Mouse (Mus musculus): ENCODE measurements around the gene Ccni. TPM values are rescaled to one million over a fixed set of nuclear protein-coding genes. Genes with fewer than 3 reads are reported as not detected.

Ccni gene
- 269 and 279 TPM in 2 replicates for total RNA-seq (2014; rRNA removed)
- 116 and 122 TPM in 2 replicates for polyA plus RNA-seq (2015; fragmentation: Nextera tagmentation; extraction: Ambion mirVana)

DNA sequence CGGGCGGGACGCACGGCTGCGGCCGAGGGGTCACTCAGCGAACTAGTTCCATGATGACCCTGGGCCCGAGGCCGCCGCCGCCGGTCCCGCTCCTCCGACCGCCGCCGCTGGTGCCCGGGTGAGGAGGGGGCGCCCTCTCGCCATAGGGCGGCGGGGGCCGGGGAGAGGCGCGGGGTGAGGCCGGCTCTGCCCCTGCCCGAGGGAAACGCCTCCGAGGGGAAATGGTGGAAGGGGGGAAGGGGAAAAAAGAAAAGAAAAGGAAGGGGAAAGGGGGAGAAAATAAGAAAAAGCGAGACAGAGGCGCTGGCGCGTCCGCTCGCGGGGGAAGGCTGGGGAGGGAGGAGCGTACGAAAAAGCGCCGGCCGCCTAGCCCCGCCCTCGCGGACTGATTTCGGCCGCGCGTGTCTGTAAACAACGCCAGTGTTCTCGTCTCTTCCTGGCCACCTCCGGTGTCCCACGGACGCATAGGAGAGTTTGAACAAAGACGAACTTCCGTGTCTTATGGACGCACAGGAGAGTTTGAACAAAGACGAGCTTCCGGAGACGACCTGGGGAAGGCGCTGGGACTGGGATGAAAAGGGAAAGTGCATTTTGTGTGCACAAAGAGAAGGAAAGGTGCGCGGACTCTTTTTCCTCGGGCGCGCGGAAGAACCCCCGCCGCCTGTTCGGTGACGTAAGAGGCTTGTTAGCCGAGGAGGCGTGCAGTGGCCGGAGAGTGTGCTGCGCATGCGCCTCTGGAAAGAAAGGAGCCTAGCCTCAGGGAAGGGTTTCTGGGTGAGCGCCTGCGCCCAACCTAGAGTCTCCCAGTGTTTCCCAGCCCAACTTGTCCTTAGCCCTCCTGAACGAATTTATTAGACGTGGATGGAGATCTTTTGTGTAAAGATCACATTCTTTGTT lies at the start of gene Ccni, which contains the start of gene 2010109A12Rik:
Ccni (minus strand) TSS at position 387 of the 897 bp plus-strand sequence.
2010109A12Rik (plus strand) TSS at position 410 of the 897 bp plus-strand sequence.
- DNase-seq (ENCODE audit: low spot score) (peak; percentile 98), ATAC-seq (peak; percentile 97)
- H3K9me3 ChIP-seq (ENCODE audit: low read length): no peaks in the 10 kb centered on the region
- H3K27ac ChIP-seq: peak within 1 kb of the TSS; percentile 88
- no peaks in the 10 kb centered on the region for H3K27me3 ChIP-seq (ENCODE audit: insufficient read depth, low read length)
- peak within 1 kb of the TSS; percentile 91 for H3K4me3 ChIP-seq (ENCODE audit: low read length)
- H3K4me2 ChIP-seq (ENCODE audit: low read depth, low read length): peak within 1 kb of the TSS; percentile 84
- H3K4me1 ChIP-seq (ENCODE audit: insufficient read depth, low read length): peaks cover 11% of the 10 kb centered on the region; the same call in 1 of the 2 replicates
- TF ChIP-seq CTCF (IDR thresholded peaks at IDR 0.05; ENCODE audit: low read depth): no peak
- no peaks in the 10 kb centered on the region; the same call in 1 of the 2 replicates for H3K36me3 ChIP-seq (ENCODE audit: insufficient read depth, low read length)
- H3K9ac ChIP-seq (replicated peaks; ENCODE audit: low read length): peak within 1 kb of the TSS; percentile 85
- WGBS: under 1% methylated on average over 65 of the region's 79 CpGs

DNA sequence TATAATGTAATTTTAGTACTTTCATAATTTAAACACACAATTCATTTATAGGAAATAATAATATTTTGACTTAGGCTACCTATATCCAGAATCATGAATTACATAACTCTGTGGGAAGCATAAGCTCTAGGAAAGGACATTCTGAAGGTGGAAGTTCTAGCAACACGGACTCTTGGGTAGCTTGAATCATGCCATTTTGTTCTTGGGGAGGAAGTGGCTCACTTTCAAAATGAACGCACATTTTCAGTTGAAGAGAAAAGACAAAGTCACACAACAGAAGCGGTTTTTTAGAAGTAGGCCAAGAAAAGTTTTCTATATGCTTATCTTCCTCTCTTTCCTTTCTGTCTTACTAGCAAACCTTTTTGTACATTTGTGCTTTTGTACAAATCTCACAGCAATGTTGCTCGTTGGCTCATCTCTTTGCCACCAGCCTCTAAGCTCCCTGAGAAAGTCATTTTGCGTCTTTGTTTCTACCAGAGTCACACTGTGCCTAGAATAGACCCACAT lies 49.5 kb upstream of the Ccni start:
- TF ChIP-seq CTCF (IDR thresholded peaks at IDR 0.05; ENCODE audit: low read depth): no peak
- DNase-seq (ENCODE audit: low spot score) (no peak), ATAC-seq (no peak)
- Histone ChIP-seq H3K27me3 (ENCODE audit: insufficient read depth, low read length) (no peaks in the 10 kb centered on the region), H3K27ac (no peak overlapping the region), H3K4me2 (ENCODE audit: low read depth, low read length) (no peak overlapping the region), H3K4me1 (ENCODE audit: insufficient read depth, low read length) (no peaks in the 10 kb centered on the region), H3K9me3 (ENCODE audit: low read length) (no peaks in the 10 kb centered on the region), H3K36me3 (ENCODE audit: insufficient read depth, low read length) (no peaks in the 10 kb centered on the region), H3K9ac (replicated peaks; ENCODE audit: low read length) (no peak overlapping the region), H3K4me3 (ENCODE audit: low read length) (no peak overlapping the region)
- 82% methylated on average over 5 of the region's 5 CpGs for WGBS

DNA sequence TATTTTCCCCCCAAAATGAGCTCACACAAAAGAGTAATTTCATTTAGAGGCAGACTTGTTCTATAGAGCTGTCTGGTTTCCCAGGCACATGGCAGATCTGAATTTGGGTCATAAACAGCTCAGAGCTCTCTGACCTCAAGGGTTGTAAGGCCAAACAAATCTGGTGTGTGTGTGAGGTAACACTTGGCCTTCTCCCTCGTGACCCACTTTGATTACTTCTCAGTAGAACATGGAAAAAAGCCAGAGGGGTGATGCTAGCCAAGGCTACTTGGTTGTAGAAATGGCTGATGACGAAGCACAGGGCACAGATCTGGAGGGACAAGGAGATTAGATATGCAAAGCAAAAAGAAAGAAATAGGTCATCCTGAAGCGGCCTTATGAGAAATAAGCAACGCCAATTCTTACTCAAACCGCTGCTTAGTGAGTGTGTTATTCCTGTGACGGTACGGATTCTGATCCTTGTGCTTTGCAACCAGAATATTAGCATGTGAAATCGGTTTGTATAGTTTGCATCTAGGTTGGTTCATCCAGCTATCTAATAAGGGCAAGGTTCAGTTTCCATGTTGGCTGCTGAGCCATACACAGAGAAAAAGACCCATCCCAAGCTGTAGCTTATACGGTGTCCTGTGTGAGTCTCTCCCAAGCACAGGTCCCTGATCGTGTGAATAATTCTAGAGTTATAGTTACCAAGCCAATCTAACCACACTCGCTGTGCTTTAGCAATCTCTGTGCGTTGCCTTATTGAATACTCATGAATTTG lies 44.9 kb upstream of the Ccni start:
- no peaks in the 10 kb centered on the region for H3K9me3 ChIP-seq (ENCODE audit: low read length)
- no peak overlapping the region for H3K4me3 ChIP-seq (ENCODE audit: low read length)
- no peak for TF ChIP-seq CTCF (IDR thresholded peaks at IDR 0.05; ENCODE audit: low read depth)
- no peak overlapping the region for H3K9ac ChIP-seq (replicated peaks; ENCODE audit: low read length)
- DNase-seq (ENCODE audit: low spot score) (no peak), ATAC-seq (no peak)
- H3K4me1 ChIP-seq (ENCODE audit: insufficient read depth, low read length): no peaks in the 10 kb centered on the region
- no peaks in the 10 kb centered on the region for H3K36me3 ChIP-seq (ENCODE audit: insufficient read depth, low read length)
- H3K27ac ChIP-seq: no peak overlapping the region
- no peaks in the 10 kb centered on the region for H3K27me3 ChIP-seq (ENCODE audit: insufficient read depth, low read length)
- no peak overlapping the region for H3K4me2 ChIP-seq (ENCODE audit: low read depth, low read length)
- 83% methylated on average over 12 of the region's 12 CpGs for WGBS

DNA sequence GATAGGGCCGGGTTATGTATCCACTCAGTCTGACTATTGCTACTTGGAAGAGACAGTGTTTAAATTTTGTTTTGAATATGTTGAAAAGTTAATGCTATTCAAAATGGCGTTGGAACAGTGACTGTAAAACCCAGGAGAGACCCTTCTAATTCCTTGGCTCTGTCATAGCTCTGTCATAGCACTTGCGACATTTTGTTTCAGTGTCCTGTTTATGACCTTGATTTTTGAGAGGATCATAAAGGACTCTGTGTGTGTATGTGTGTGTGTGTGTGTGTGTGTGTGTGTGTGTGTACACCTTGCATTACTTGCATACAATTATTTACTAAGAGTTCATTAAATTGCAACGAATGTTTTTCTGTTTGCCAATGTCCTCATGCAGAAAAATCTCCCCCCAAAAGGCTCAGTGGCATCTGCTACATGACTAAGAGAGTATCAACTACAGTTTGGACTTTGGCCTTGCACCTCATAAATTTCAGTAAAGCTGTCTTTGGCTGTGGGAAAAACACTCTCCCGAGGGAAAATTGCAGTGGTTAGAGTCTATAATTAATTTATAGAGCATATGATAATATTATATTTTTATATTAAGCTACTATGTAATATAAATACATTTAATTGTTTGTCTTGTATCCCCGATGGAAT lies 43.8 kb upstream of the Ccni start:
- no peaks in the 10 kb centered on the region for H3K4me1 ChIP-seq (ENCODE audit: insufficient read depth, low read length)
- no peak overlapping the region for H3K27ac ChIP-seq
- H3K36me3 ChIP-seq (ENCODE audit: insufficient read depth, low read length): no peaks in the 10 kb centered on the region
- DNase-seq (ENCODE audit: low spot score): no peak
- no peaks in the 10 kb centered on the region for H3K27me3 ChIP-seq (ENCODE audit: insufficient read depth, low read length)
- H3K9ac ChIP-seq (replicated peaks; ENCODE audit: low read length): no peak overlapping the region
- H3K4me3 ChIP-seq (ENCODE audit: low read length): no peak overlapping the region
- H3K9me3 ChIP-seq (ENCODE audit: low read length): no peaks in the 10 kb centered on the region
- no peak overlapping the region for H3K4me2 ChIP-seq (ENCODE audit: low read depth, low read length)
- no peak for TF ChIP-seq CTCF (IDR thresholded peaks at IDR 0.05; ENCODE audit: low read depth)
- 83% methylated on average over 6 of the region's 6 CpGs for WGBS
- no peak for ATAC-seq

DNA sequence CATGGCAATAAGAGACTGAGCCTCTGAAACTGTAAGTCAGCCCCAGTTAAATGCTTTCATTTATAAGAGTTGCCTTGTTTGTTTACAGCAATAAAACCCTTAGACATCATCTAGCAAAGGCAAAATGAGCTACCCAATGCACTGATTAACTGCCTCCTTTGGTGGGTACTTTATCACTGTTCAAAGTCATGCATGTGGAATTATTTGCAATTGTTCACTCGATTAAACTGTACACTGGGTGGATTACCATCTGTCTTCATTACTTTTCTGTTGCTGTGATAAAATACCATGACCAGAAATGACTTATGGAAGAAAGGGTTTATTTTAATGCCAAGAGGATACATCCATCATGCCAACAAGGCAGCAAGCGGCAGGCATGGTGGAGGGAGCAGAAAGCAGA lies 39.0 kb upstream of the Ccni start:
- WGBS: 39% methylated on average over 2 of the region's 2 CpGs

More for the DNA sequence above, 39.0 kb upstream of the Ccni start:
- H3K27me3 ChIP-seq (ENCODE audit: insufficient read depth, low read length): no peaks in the 10 kb centered on the region
- H3K9me3 ChIP-seq (ENCODE audit: low read length): no peaks in the 10 kb centered on the region
- H3K4me1 ChIP-seq (ENCODE audit: insufficient read depth, low read length): no peaks in the 10 kb centered on the region
- H3K9ac ChIP-seq (replicated peaks; ENCODE audit: low read length): no peak overlapping the region
- no peak overlapping the region for H3K27ac ChIP-seq
- no peak overlapping the region for H3K4me3 ChIP-seq (ENCODE audit: low read length)
- TF ChIP-seq CTCF (IDR thresholded peaks at IDR 0.05; ENCODE audit: low read depth): no peak
- ATAC-seq (no peak), DNase-seq (ENCODE audit: low spot score) (peak; percentile 7)
- H3K4me2 ChIP-seq (ENCODE audit: low read depth, low read length): no peak overlapping the region
- H3K36me3 ChIP-seq (ENCODE audit: insufficient read depth, low read length): no peaks in the 10 kb centered on the region

Data from hindbrain, postnatal 0 days (tissue).